Mouse (Mus musculus): ENCODE measurements around the gene Kyat3. TPM values are rescaled to one million over a fixed set of nuclear protein-coding genes. Genes with fewer than 3 reads are reported as not detected.
"Not testable (repeated sequence)": the region's sequence is repeated elsewhere in the genome, so short reads cannot be mapped to it uniquely, and the experiment has no call there.

Kyat3 gene
- polyA plus RNA-seq, 1 experiment from 2014 or later, result 9.6 TPM

DNA sequence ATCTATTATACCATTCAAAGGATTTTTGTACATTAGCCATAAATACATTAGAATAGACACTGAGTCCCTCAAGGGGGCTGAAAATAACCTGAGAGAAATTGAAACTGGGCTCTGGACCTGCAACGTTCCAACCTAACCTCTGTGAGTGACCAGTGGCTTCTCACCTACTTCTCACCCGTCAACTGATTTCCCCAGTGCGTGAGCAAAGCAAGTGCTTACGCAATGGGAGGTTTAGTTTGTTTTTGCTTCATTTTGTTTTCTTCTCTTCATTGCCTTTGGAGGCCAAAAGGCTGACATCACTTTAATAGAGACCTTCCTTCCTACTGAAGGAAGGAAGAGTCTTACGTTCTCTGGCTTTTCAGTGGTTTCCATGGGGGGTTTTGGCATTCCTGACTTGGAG is 10.5 kb downstream of the Kyat3 start:
- Histone ChIP-seq H3K9me3 (no peaks in the 10 kb centered on the region), H3K4me2 (no peak overlapping the region), H3K9ac (no peak overlapping the region), H3K4me1 (no peaks in the 10 kb centered on the region; the same call in 1 of the 2 replicates), H3K4me3 (replicated peaks) (no peak overlapping the region), H3K27me3 (no peaks in the 10 kb centered on the region), H3K36me3 (replicated peaks) (no peaks in the 10 kb centered on the region), H3K27ac (no peak overlapping the region)
- no peak for ATAC-seq (ENCODE audit: low FRiP score)
- 97% methylated on average over 5 of the region's 5 CpGs for WGBS

DNA sequence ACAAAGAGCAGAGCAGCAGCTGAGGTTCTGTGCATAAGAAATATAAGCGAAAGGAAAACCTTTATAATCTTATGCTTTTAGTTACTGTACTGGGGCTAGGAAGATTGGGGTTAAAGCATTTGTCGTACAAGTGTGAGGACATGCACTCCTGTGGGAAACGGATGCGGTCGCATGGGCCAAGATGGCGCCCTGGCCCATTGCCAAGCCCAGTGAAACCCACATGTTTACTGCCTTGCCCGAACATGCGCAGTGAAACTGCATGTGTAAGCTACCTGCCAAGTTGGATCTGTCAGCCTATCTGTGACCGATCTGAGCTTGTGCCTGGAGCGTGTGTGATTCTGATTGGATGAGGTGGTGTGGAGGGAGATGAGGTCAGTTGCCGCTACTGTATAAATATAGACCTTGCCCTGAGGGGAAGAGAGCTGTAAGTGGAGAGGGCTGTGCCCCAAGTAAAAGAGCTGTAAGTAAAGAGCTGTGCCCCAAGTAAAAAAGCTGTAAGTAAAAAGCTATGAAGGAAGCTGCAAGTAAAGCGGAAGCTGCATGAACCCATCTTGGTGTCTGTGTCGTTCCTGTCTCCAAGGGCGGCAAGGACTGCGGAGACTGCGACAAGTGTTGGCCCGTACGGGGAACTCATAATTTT is 11.7 kb downstream of the Kyat3 start:
- H3K4me3 ChIP-seq (replicated peaks); H3K4me2 ChIP-seq; H3K9ac ChIP-seq; H3K27me3 ChIP-seq; H3K4me1 ChIP-seq; H3K36me3 ChIP-seq (replicated peaks); H3K27ac ChIP-seq; H3K9me3 ChIP-seq; ATAC-seq (ENCODE audit: low FRiP score): not testable (repeated sequence)
- 95% methylated on average over 18 of the region's 18 CpGs for WGBS

DNA sequence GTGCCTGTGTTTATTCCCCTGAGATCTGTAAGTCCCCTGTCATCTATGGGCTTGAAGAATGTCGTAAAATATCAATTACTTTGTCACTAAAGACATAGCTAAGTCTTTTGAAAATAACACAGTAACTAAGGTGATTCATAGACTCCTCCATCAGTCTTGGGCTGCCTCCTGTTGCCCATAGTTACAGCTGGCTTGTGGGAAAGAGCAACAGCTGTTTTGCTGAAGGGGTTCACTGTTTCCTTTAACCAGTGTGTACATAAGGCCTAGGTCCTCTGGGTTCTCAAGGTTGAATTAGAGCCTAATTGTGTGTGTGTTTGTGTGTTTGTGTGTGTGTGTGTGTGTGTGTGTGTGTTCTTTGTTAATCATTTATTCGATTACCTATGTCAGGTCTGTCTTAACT is 24.6 kb downstream of the Kyat3 start:
- no peaks in the 10 kb centered on the region for H3K4me1 ChIP-seq
- H3K4me2 ChIP-seq, result no peak overlapping the region
- no peak overlapping the region for H3K4me3 ChIP-seq (replicated peaks)
- ATAC-seq (ENCODE audit: low FRiP score), result no peak
- H3K27ac ChIP-seq, result no peak overlapping the region
- WGBS, result 81% methylated on average over 2 of the region's 2 CpGs
- no peaks in the 10 kb centered on the region for H3K27me3 ChIP-seq
- no peaks in the 10 kb centered on the region for H3K36me3 ChIP-seq (replicated peaks)
- H3K9ac ChIP-seq, result no peak overlapping the region
- H3K9me3 ChIP-seq, result no peaks in the 10 kb centered on the region

DNA sequence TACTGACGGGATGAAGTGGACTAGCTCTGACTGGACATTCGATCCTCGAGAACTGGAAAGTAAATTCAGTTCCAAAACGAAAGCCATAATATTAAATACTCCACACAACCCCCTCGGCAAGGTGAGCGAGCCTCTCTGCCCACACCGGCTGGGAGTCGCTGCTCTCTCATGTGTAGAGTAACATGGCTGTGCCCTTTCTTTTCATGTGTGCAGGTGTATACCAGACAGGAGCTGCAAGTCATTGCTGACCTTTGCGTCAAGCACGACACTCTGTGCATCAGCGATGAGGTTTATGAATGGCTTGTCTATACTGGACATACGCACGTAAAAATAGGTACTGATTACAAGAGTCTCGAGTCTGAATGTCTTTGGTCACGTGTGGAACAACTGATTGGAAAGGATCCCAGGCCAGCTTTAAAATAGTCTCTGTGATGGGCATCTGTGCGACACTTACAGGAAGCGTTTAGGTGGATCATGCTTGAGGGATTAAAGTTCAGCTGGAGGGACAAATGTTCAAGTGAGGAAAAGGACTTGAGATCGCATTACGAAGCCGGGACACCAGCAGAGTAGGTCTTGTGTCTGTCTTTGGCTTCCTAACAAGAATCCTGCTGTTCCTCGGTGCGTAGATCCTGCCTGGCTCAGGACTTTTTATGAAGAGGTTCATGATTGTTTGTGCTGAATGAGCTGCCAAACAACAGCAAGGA is 25.3 kb downstream of the Kyat3 start:
- H3K9ac ChIP-seq, result no peak overlapping the region
- WGBS, result 88% methylated on average over 22 of the region's 22 CpGs
- no peak overlapping the region for H3K27ac ChIP-seq
- H3K4me1 ChIP-seq, result no peaks in the 10 kb centered on the region
- H3K4me3 ChIP-seq (replicated peaks), result no peak overlapping the region
- H3K27me3 ChIP-seq, result no peaks in the 10 kb centered on the region
- H3K9me3 ChIP-seq, result no peaks in the 10 kb centered on the region
- H3K36me3 ChIP-seq (replicated peaks), result no peaks in the 10 kb centered on the region
- no peak overlapping the region for H3K4me2 ChIP-seq
- ATAC-seq (ENCODE audit: low FRiP score), result no peak

DNA sequence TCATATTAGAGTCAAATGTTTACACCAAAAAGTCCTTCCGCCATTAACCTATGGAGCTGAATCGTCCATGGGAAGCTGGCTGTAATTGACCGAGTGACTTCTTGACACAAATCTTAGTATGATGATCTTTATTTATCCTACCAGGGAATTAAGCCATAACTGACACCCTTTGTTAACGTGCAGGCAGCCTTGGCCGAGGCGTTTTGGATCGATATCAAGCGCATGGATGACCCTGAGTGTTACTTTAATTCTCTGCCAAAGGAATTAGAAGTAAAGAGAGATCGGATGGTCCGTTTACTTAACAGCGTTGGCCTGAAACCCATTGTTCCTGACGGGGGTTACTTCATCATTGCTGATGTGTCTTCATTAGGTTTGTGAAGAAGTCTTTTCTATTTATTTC is 33.4 kb downstream of the Kyat3 start:
- Histone ChIP-seq H3K36me3 (replicated peaks) (no peaks in the 10 kb centered on the region), H3K4me2 (no peak overlapping the region), H3K27ac (no peak overlapping the region), H3K4me1 (no peaks in the 10 kb centered on the region), H3K4me3 (replicated peaks) (no peak overlapping the region), H3K27me3 (no peaks in the 10 kb centered on the region), H3K9me3 (no peaks in the 10 kb centered on the region), H3K9ac (no peak overlapping the region)
- 88% methylated on average over 12 of the region's 12 CpGs for WGBS
- no peak for ATAC-seq (ENCODE audit: low FRiP score)

DNA sequence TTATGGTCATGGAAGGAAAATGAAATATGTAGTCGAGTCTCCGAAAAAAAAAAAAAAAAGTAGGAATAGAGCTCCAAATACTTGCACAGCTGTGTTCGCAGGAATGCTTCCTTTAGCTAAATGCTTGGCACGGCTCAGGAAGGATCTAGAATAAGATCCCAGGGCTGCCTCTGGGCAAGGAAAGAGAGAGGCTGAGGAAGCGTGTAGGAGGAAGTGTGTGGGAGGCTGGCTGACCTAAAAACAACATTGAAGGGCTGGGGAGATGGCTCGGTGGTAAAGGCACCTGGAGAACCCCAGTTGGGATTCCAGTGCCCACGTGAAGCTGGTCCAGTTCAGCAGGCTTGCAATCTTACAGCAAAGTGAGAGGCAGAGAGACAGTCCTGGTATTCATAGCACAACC is 40.0 kb downstream of the Kyat3 start:
- Histone ChIP-seq H3K4me3 (replicated peaks) (no peak overlapping the region), H3K27ac (no peak overlapping the region), H3K4me1 (no peaks in the 10 kb centered on the region), H3K36me3 (replicated peaks) (no peaks in the 10 kb centered on the region), H3K9ac (no peak overlapping the region), H3K27me3 (no peaks in the 10 kb centered on the region), H3K9me3 (no peaks in the 10 kb centered on the region), H3K4me2 (no peak overlapping the region)
- 86% methylated on average over 7 of the region's 7 CpGs for WGBS
- ATAC-seq (ENCODE audit: low FRiP score), result no peak

DNA sequence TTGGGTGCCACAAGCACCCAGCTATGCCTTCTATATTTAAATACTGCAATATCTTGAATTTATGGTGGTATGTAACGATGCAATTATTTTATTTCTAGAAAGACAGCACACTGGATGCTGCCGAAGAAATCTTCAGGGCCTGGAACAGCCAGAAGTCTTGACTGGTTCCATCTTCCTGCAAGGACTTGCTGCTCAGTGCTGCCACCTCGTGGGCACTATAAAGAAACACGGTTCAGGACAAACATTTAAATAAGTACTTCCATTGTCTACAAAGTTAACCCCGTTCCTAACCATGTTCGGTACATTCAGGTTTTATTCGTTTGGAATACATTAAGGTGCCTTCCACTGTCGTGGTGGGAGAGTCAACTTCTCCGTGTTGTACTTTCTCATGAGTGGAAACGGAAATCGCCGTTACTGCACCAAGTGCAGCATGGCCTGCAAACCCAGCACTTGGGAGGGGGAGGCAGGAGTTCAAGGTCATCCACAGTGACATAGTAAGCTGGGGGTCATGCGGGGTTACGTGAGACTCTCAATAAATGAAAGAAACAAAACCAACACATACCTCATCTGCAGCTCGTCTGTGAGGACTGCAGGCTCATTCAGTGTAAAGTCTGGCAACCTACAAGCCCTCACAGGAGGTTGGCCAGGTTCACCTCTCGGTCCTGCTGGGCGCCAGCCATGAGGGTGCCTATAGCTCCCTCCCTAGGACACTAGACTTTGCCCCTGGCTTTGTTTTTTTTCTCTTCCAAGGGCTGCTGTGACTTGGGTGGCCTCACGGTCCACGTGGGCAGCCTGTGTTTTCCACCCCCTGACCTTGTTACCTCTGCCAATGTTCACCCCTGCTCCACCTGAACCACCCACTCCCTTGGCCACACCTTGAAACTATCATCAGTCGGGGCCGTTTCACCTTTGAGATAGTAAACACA is 43.4 kb downstream of the Kyat3 start:
- H3K27me3 ChIP-seq, result no peaks in the 10 kb centered on the region
- 62% methylated on average over 21 of the region's 21 CpGs for WGBS
- H3K9me3 ChIP-seq, result no peaks in the 10 kb centered on the region

DNA sequence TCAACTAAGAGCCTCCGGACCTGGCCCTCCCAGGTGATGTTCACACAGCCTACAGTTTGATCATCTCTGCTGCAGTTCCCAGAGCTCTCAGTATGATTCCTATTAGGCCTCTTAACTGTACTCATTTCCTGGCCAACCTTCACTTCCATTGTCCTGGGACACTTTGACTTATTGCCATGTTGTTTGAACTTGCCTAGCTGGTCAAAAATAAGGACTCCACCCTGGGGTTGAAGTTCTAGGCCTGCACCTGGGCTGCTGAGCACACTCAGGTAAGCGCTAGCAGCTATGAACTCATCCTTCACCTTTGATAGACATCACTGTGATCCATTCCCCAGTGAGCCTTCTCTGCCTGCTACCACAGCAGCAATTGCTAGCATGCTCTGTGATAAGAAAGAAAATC is 44.2 kb downstream of the Kyat3 start:
- H3K4me2 ChIP-seq, result no peak overlapping the region
- H3K36me3 ChIP-seq (replicated peaks), result no peaks in the 10 kb centered on the region
- no peak overlapping the region for H3K27ac ChIP-seq
- no peaks in the 10 kb centered on the region for H3K4me1 ChIP-seq
- WGBS, result 95% methylated on average over 2 of the region's 2 CpGs
- ATAC-seq (ENCODE audit: low FRiP score), result no peak
- no peaks in the 10 kb centered on the region for H3K27me3 ChIP-seq
- H3K9ac ChIP-seq, result no peak overlapping the region
- no peak overlapping the region for H3K4me3 ChIP-seq (replicated peaks)
- H3K9me3 ChIP-seq, result no peaks in the 10 kb centered on the region

More for the DNA sequence above, 43.4 kb downstream of the Kyat3 start:
- Histone ChIP-seq H3K9ac (no peak overlapping the region), H3K4me1 (no peaks in the 10 kb centered on the region), H3K4me3 (replicated peaks) (no peak overlapping the region), H3K36me3 (replicated peaks) (no peaks in the 10 kb centered on the region), H3K27ac (no peak overlapping the region), H3K4me2 (no peak overlapping the region)
- ATAC-seq (ENCODE audit: low FRiP score), result 0 out of 2 replicates have a peak, but pooled peaks have one; percentile 27

DNA sequence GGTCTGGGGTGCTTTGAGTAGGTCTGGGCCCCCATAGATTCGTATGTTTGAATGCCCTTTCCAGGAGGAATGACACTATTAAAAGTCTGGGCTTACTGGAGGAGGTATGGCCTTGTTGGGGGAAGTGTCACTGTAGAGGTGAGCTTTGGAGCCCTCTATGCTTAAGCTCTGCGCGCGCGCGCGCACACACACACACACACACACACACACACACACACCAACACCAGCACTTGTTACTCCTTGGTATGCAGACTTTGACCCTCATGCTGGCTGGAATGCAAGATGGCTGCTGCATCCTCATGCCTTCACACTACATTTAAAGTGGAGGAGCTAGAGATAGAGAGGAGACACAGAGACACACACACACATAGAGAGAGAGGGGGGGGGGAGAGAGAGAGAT is 46.8 kb downstream of the Kyat3 start:
- H3K27ac ChIP-seq, result no peak overlapping the region
- no peak overlapping the region for H3K4me2 ChIP-seq
- ATAC-seq (ENCODE audit: low FRiP score), result no peak
- H3K4me1 ChIP-seq, result no peaks in the 10 kb centered on the region
- H3K4me3 ChIP-seq (replicated peaks), result no peak overlapping the region
- 94% methylated on average over 7 of the region's 7 CpGs for WGBS
- no peaks in the 10 kb centered on the region for H3K9me3 ChIP-seq
- no peaks in the 10 kb centered on the region for H3K27me3 ChIP-seq
- no peak overlapping the region for H3K9ac ChIP-seq
- H3K36me3 ChIP-seq (replicated peaks), result no peaks in the 10 kb centered on the region

DNA sequence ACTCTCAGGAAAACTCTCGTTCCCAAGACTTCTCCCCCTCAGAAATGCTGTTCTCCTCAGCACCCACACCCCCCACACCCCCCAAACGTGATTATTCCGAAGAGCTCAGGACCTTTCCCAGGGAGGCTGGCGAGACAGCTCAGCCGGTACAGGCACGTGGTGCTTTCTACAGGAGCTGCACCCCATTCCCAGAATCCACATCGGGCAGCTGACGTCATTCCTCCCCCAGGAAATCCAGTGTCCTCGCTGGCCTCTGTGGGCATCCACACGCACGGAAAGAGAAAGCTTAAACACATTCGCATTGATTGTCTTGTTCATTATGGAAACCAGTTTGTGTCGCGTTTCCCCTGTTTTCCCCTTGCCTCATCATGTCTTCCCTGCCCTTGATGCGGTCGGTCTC is 48.3 kb downstream of the Kyat3 start:
- Histone ChIP-seq H3K36me3 (replicated peaks) (no peaks in the 10 kb centered on the region), H3K9ac (no peak overlapping the region), H3K9me3 (no peaks in the 10 kb centered on the region), H3K27me3 (no peaks in the 10 kb centered on the region), H3K27ac (no peak overlapping the region), H3K4me2 (no peak overlapping the region), H3K4me1 (no peaks in the 10 kb centered on the region), H3K4me3 (replicated peaks) (no peak overlapping the region)
- 91% methylated on average over 16 of the region's 16 CpGs for WGBS
- ATAC-seq (ENCODE audit: low FRiP score), result no peak

DNA sequence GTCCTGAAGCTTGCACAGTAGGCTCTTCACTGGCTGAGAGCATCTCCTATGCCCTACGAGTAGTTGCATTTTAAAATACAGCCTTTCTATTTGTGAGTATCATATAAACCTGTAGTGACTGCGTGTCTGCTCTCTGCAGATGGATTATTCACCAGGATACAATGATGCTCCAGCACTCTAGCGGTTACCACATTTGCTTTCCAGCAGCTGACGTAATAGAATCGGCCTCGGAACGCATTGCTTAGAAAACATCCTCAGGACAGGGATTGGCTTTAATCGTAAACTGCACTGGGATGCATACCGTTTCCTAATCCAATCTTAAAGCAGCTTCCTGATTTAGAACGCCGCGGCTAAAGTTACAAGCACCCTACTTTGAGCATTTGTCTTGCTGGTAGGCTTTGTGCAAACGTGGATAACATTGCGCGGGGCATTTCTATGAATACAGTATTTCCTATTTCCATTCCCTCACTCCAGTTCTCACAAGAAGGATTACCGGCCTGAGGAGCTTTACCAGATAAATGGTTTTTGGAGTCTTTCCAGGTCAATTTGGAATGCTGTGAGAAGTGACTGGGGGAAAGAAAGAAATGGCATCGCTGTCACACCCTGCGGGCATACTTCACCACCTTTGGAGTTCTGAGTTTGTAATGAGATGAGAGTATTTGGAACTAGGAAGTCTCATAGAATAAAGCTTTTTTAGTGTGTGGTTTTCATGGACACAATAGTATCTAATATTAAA is 54.4 kb downstream of the Kyat3 start:
- WGBS, result 88% methylated on average over 18 of the region's 18 CpGs
- Histone ChIP-seq H3K9ac (no peak overlapping the region), H3K4me2 (no peak overlapping the region), H3K27me3 (no peaks in the 10 kb centered on the region), H3K9me3 (no peaks in the 10 kb centered on the region), H3K36me3 (replicated peaks) (no peaks in the 10 kb centered on the region), H3K4me3 (replicated peaks) (no peak overlapping the region), H3K27ac (no peak overlapping the region), H3K4me1 (no peaks in the 10 kb centered on the region)
- ATAC-seq (ENCODE audit: low FRiP score), result no peak

DNA sequence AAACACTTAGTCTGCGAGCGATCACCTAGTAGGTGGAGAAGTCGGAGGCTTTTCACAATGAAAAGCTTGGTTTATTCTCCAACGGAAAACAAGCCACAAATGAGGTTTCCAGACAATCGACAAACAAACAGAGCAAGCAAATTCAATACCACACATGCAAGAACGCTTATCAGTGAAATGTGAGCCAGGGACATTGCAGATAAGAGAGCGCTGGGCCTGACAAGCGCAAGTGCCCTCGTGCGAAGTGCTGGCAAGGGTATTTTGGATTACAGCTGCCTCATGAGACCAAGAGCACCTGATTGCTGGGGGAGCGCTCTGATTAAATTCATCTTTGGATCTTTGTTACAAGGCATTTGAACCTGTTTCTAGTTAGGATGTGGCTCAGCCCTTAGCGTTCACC is 57.0 kb downstream of the Kyat3 start:
- Histone ChIP-seq H3K4me2 (no peak overlapping the region), H3K4me3 (replicated peaks) (no peak overlapping the region), H3K27ac (no peak overlapping the region), H3K9me3 (no peaks in the 10 kb centered on the region), H3K4me1 (no peaks in the 10 kb centered on the region), H3K9ac (no peak overlapping the region), H3K27me3 (no peaks in the 10 kb centered on the region), H3K36me3 (replicated peaks) (no peaks in the 10 kb centered on the region)
- WGBS, result 70% methylated on average over 12 of the region's 12 CpGs
- ATAC-seq (ENCODE audit: low FRiP score), result no peak
